14 mouse cellular contexts compared by ENCODE assay signal in the genomic region with DNA sequence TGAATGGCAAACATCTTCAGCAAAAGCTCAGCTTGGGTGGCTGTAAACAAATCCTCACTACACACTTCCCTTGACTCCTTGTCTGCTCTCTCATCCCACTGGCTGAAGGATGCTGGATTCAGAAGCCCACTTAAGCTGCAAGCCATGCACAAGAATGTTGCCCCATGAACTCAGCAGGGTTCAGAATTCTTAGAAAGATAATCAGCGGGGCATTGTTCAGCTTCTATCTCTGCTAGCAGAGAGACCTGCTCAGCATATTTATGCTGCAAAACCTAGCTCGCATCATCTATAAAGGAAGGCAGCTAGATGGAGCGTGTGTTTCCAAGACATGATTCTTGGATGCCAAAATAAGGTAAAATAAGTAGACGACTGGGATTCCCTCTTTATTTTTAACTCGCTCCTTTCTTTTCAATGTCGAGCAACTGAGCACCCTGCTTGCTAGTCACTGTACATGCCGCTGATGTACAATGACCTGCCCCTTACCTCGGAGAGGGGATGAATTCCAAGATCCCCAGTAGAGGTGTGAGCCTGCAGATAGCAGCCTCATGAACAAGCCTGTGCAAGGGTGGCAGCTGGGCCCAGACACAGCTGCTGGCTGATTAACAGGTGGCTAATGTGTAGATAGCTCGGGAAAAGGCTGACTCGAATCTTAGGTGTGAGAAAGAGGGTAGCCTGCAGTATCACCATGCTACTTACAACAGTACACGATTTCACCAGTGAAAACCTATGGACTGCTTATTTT.
DNase-seq lines count a peak whose midpoint lies in the region; ATAC-seq and TF ChIP-seq lines count a peak whose summit lies in the region.
"Had no signal": no experiment of that assay in that cellular context is flagged by ENCODE, and none has a peak within 500 bp of the region (broad histone marks: within the 10 kb centered on the region; RNA-seq: fewer than 3 reads in every experiment).

No protein-coding gene starts in this region.

- 50% methylated on average over 11 of the region's 11 CpGs for WGBS in forebrain, embryonic 12.5 days
- WGBS in hindbrain, embryonic 14.5 days: 47% methylated on average over 11 of the region's 11 CpGs
- WGBS in midbrain, postnatal 0 days: 30% methylated on average over 11 of the region's 11 CpGs

- DNase-seq in layer of hippocampus, adult 2 months (ENCODE audit: low spot score in 2 of 2): no peak
- DNase-seq in layer of hippocampus, adult 9-11 months: no peak
- no peak for DNase-seq in hindbrain, embryonic 14.5 days (ENCODE audit: low spot score)
- DNase-seq in midbrain, postnatal 0 days (ENCODE audit: low spot score): no peak
- no peak for DNase-seq in layer of hippocampus, postnatal 10 days (ENCODE audit: low spot score in 2 of 2)
- DNase-seq in liver: no peak
- DNase-seq: adrenal gland, postnatal 36 days; heart, adult 18-20 months; kidney, adult 9 months; lung, postnatal 10 days; right cerebral cortex, adult 18-20 months had no signal

- no peak overlapping the region for H3K4me2 ChIP-seq in forebrain, embryonic 12.5 days
- no peak overlapping the region for H3K4me2 ChIP-seq in hindbrain, embryonic 14.5 days (replicated peaks)
- H3K4me2 ChIP-seq in midbrain, postnatal 0 days (ENCODE audit: low read depth, low read length, poor library complexity, severe bottlenecking): no peak overlapping the region
- H3K4me2 ChIP-seq: liver, embryonic 11.5 days; neural tube, embryonic 13.5 days had no signal

- H3K27ac ChIP-seq in layer of hippocampus, adult 2 months: peak overlapping the region; percentile 47; the same call in 1 of the 2 replicates
- H3K27ac ChIP-seq in forebrain, embryonic 12.5 days: peak overlapping the region; percentile 59
- H3K27ac ChIP-seq in hindbrain, embryonic 14.5 days: peak overlapping the region; percentile 8; the same call in 1 of the 2 replicates
- 0 out of 2 replicates have a peak overlapping the region, but pooled peaks have one; percentile 1 for H3K27ac ChIP-seq in midbrain, postnatal 0 days (ENCODE audit: low read depth, low read length)
- H3K27ac ChIP-seq: neural tube, embryonic 13.5 days had no signal

- H3K4me3 ChIP-seq in layer of hippocampus, adult 2 months: no peak overlapping the region
- H3K4me3 ChIP-seq in forebrain, embryonic 12.5 days (replicated peaks): no peak overlapping the region
- H3K4me3 ChIP-seq in hindbrain, embryonic 14.5 days (replicated peaks; ENCODE audit: low read length): no peak overlapping the region
- no peak overlapping the region for H3K4me3 ChIP-seq in midbrain, postnatal 0 days (ENCODE audit: low read depth, low read length)
- H3K4me3 ChIP-seq: neural tube, embryonic 13.5 days had no signal

- 0 out of 2 replicates have a peak, but pooled peaks have one; percentile 19 for ATAC-seq in forebrain, embryonic 12.5 days (ENCODE audit: low FRiP score)
- no peak for ATAC-seq in hindbrain, embryonic 14.5 days (ENCODE audit: low FRiP score)
- no peak for ATAC-seq in midbrain, postnatal 0 days (ENCODE audit: low FRiP score)

- peaks cover 49% of the 10 kb centered on the region for H3K4me1 ChIP-seq in forebrain, embryonic 12.5 days
- H3K4me1 ChIP-seq in hindbrain, embryonic 14.5 days (replicated peaks; ENCODE audit: control insufficient read depth, insufficient read depth, low read length): peaks cover 33% of the 10 kb centered on the region; the same call in 1 of the 2 replicates
- H3K4me1 ChIP-seq in midbrain, postnatal 0 days (ENCODE audit: insufficient read depth, low read length): no peaks in the 10 kb centered on the region

- 0 out of 2 replicates have a peak overlapping the region, but pooled peaks have one; percentile 12 for H3K9ac ChIP-seq in forebrain, embryonic 12.5 days
- H3K9ac ChIP-seq in hindbrain, embryonic 14.5 days: no peak overlapping the region
- H3K9ac ChIP-seq in midbrain, postnatal 0 days (replicated peaks; ENCODE audit: low read length, poor library complexity, severe bottlenecking): no peak overlapping the region
- H3K9ac ChIP-seq: neural tube, embryonic 13.5 days had no signal

- no peaks in the 10 kb centered on the region for H3K36me3 ChIP-seq in forebrain, embryonic 12.5 days (replicated peaks)
- no peaks in the 10 kb centered on the region for H3K36me3 ChIP-seq in hindbrain, embryonic 14.5 days (replicated peaks; ENCODE audit: control insufficient read depth, insufficient read depth)
- H3K36me3 ChIP-seq in midbrain, postnatal 0 days (ENCODE audit: insufficient read depth, low read length): no peaks in the 10 kb centered on the region
- H3K36me3 ChIP-seq: neural tube, embryonic 13.5 days had no signal

- no peaks in the 10 kb centered on the region for H3K9me3 ChIP-seq in forebrain, embryonic 12.5 days
- H3K9me3 ChIP-seq in hindbrain, embryonic 14.5 days (ENCODE audit: control insufficient read depth, low read length): no peaks in the 10 kb centered on the region
- H3K9me3 ChIP-seq in midbrain, postnatal 0 days (ENCODE audit: low read length): no peaks in the 10 kb centered on the region
- H3K9me3 ChIP-seq: neural tube, embryonic 13.5 days had no signal

- no peak for TF ChIP-seq CTCF in layer of hippocampus, adult 2 months (conservative IDR thresholded peaks at IDR 0.05)
- peak; percentile 9; the same call in 1 of the 2 replicates for TF ChIP-seq CTCF in midbrain, postnatal 0 days (IDR thresholded peaks at IDR 0.05)

- H3K27me3 ChIP-seq in forebrain, embryonic 12.5 days: no peaks in the 10 kb centered on the region
- H3K27me3 ChIP-seq in hindbrain, embryonic 14.5 days (ENCODE audit: control insufficient read depth, insufficient read depth, low read length): no peaks in the 10 kb centered on the region
- H3K27me3 ChIP-seq in midbrain, postnatal 0 days (ENCODE audit: insufficient read depth, low read length): no peaks in the 10 kb centered on the region
- H3K27me3 ChIP-seq: neural tube, embryonic 13.5 days had no signal

Comparison
In these comparisons a context has a peak if more than half of its experiments do, and no peak if none do; other contexts are left out.
1. H3K27ac ChIP-seq: peak in every context shown above with its lines; median percentile 59 in forebrain, embryonic 12.5 days; 47 in layer of hippocampus, adult 2 months; 8 in hindbrain, embryonic 14.5 days; 1 in midbrain, postnatal 0 days.